Mouse (Mus musculus): ENCODE data around the gene Tmem117. TPM values are rescaled to one million over a fixed set of nuclear protein-coding genes. Genes with fewer than 3 reads are reported as not detected.

Gene Tmem117
- polyA plus RNA-seq, 1 experiment = 0.65 TPM

DNA sequence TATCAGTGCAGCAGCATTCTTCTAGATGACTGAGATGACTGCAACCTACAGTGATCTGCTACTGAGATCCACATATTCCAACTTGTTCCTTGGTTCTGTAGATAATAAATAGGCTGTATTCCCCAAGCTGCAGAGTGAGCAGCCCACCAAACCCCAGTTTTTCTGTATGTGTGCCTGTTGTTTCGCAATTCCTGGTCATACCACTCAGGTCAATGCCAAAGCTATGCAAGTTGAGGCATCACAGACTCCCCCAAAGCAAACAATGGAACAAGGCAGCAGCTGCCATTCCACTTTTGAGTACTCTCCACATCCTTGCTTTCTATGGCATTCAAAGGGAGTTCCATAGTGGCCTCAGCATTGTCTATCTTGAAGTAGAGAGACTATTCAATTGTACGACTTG lies 516.1 kb downstream of the Tmem117 start:
- H3K4me3 ChIP-seq (ENCODE audit: control insufficient read depth, low read depth, low read length) = no peak overlapping the region
- no peak for TF ChIP-seq POLR2A (IDR thresholded peaks at IDR 0.05; ENCODE audit: control insufficient read depth, low read depth, low read length)
- TF ChIP-seq CTCF (IDR thresholded peaks at IDR 0.05; ENCODE audit: control insufficient read depth, insufficient read depth, insufficient replicate concordance, low read depth, low read length) = no peak

More for the DNA sequence above, 516.1 kb downstream of the Tmem117 start:
- Histone ChIP-seq H3K27ac (ENCODE audit: control insufficient read depth, insufficient read depth, low read depth, low read length) (no peak overlapping the region), H3K4me1 (ENCODE audit: control insufficient read depth, insufficient read depth, low read length) (no peaks in the 10 kb centered on the region), H3K36me3 (ENCODE audit: control insufficient read depth, insufficient read depth, low read length) (no peaks in the 10 kb centered on the region), H3K27me3 (ENCODE audit: control insufficient read depth, insufficient read depth, low read length) (no peaks in the 10 kb centered on the region)

Other genes starting within 250 kb of the Tmem117 start
- 1.4 and 1.5 TPM in 2 replicates for gene Adamts20, start 163.8 kb upstream of the Tmem117 start, polyA plus RNA-seq (2012; rRNA removed)
- gene Pus7l, start 85.7 kb upstream of the Tmem117 start, polyA plus RNA-seq (2012; rRNA removed) = 4.5 and 5.3 TPM in 2 replicates
- 4.7 and 5.1 TPM in 2 replicates for gene Irak4, start 85.6 kb upstream of the Tmem117 start, polyA plus RNA-seq (2012; rRNA removed)
- 10.1 and 11.5 TPM in 2 replicates for gene Twf1, start 39.3 kb upstream of the Tmem117 start, polyA plus RNA-seq (2012; rRNA removed)

Measured in testis, adult 2 months (tissue).